ENCODE assay signal across 9 mouse cellular contexts in genomic region chr10:84755786-84756203, GRCm38 (mm10). TPM values are rescaled to one million over a fixed set of nuclear protein-coding genes. Genes with fewer than 3 reads are reported as not detected.
A peak's percentile ranks its signal among the peaks of the same experiment; 100 is the strongest.
DNase-seq lines count a peak whose midpoint lies in the region; ATAC-seq lines count a peak whose summit lies in the region.
"Had no signal": no experiment of that assay in that cellular context is flagged by ENCODE, and none has a peak within 500 bp of the region (broad histone marks: within the 10 kb centered on the region; RNA-seq: fewer than 3 reads in every experiment).

Gene Rfx4, plus strand, starts transcription at chr10:84756062.

- no peak for ATAC-seq in lung, embryonic 16.5 days (ENCODE audit: low read depth)
- peak; percentile 69 for ATAC-seq in neural tube, embryonic 11.5 days (ENCODE audit: insufficient read depth, low FRiP score, low TSS enrichment)

- DNase-seq in cerebellum, postnatal 10 days: peak; percentile 38 to 40
- no peak for DNase-seq in cerebellum, adult 9-10 months
- no peak for DNase-seq in lung, postnatal 10 days
- peak in 1 of 2 experiments; percentile 64 for DNase-seq in layer of hippocampus, postnatal 14 days (ENCODE audit: low spot score in 2 of 2)
- peak; percentile 88 for DNase-seq in neural tube, embryonic 11.5 days (ENCODE audit: low spot score)
- no peak for DNase-seq in adrenal gland, postnatal 10 days
- DNase-seq in spleen, postnatal 14 days (ENCODE audit: low spot score in 2 of 2): no peak

- peak within 1 kb of the TSS; percentile 38 for H3K4me3 ChIP-seq in lung, embryonic 16.5 days (ENCODE audit: low read length)
- H3K4me3 ChIP-seq in neural tube, embryonic 11.5 days (ENCODE audit: low read depth, low read length): peak within 1 kb of the TSS; percentile 56

- no peaks in the 10 kb centered on the region for H3K9me3 ChIP-seq in lung, embryonic 16.5 days (ENCODE audit: control insufficient read depth, low read length)
- no peaks in the 10 kb centered on the region for H3K9me3 ChIP-seq in neural tube, embryonic 11.5 days (ENCODE audit: control insufficient read depth, low read length)

- peaks cover 88% of the 10 kb centered on the region for H3K27me3 ChIP-seq in lung, embryonic 16.5 days (ENCODE audit: control insufficient read depth, insufficient read depth, low read depth, low read length)
- H3K27me3 ChIP-seq in neural tube, embryonic 11.5 days (ENCODE audit: control insufficient read depth, insufficient read depth, low read length): peaks cover 41% of the 10 kb centered on the region

- H3K9ac ChIP-seq in lung, embryonic 16.5 days (ENCODE audit: low read length): no peak within 1 kb of the TSS
- peak within 1 kb of the TSS; percentile 62 for H3K9ac ChIP-seq in neural tube, embryonic 11.5 days (ENCODE audit: low read length)

- 2% methylated on average over 24 of the region's 24 CpGs for WGBS in lung, embryonic 16.5 days
- under 1% methylated on average over 24 of the region's 24 CpGs for WGBS in neural tube, embryonic 11.5 days

- peaks cover 20% of the 10 kb centered on the region for H3K4me1 ChIP-seq in lung, embryonic 16.5 days (replicated peaks; ENCODE audit: control insufficient read depth, insufficient read depth, low read length)
- peaks cover 18% of the 10 kb centered on the region for H3K4me1 ChIP-seq in neural tube, embryonic 11.5 days (ENCODE audit: control insufficient read depth, insufficient read depth, low read length)

- H3K4me2 ChIP-seq in lung, embryonic 16.5 days (ENCODE audit: low read depth, low read length): peak within 1 kb of the TSS; percentile 53
- peak within 1 kb of the TSS; percentile 76 for H3K4me2 ChIP-seq in neural tube, embryonic 11.5 days (ENCODE audit: low read depth)

- H3K36me3 ChIP-seq in lung, embryonic 16.5 days (ENCODE audit: control insufficient read depth, insufficient read depth, low read length): no peaks in the 10 kb centered on the region
- H3K36me3 ChIP-seq in neural tube, embryonic 11.5 days (ENCODE audit: control insufficient read depth, insufficient read depth, low read length): no peaks in the 10 kb centered on the region

- no peak within 1 kb of the TSS for H3K27ac ChIP-seq in lung, embryonic 16.5 days (ENCODE audit: low read length)
- H3K27ac ChIP-seq in neural tube, embryonic 11.5 days (ENCODE audit: low read depth, low read length): peak within 1 kb of the TSS; percentile 96

RNA-seq across cellular contexts. Expression of gene Rfx4, which starts in this region (rescaled TPM):
- polyA plus RNA-seq in lung, embryonic 16.5 days (2015; fragmentation: Nextera tagmentation; extraction: Ambion mirVana): 0.06 TPM in 1 of 2 replicates, not detected in the other
- total RNA-seq in layer of hippocampus, postnatal 14 days (2021): 10 to 100 TPM; 13.1 to 15.4 TPM
- polyA plus RNA-seq in neural tube, embryonic 11.5 days (2014; fragmentation: Nextera tagmentation; extraction: Ambion mirVana): 56.3 and 62.9 TPM in 2 replicates
- total RNA-seq in adrenal gland, postnatal 10 days (2021): under 1 TPM; 0.39 to 0.51 TPM
- total RNA-seq: common myeloid progenitor, adult 5-6 weeks had no signal

Comparison
In these comparisons a context has a peak if more than half of its experiments do, and no peak if none do; other contexts are left out.
1. RNA of gene Rfx4 (total RNA-seq): 13.1 to 15.4 TPM in layer of hippocampus, postnatal 14 days; 0.39 to 0.51 TPM in adrenal gland, postnatal 10 days; every median in the first group is over 4 times any median in the second.
2. RNA of gene Rfx4 (polyA plus RNA-seq): 56.3 to 62.9 TPM in neural tube, embryonic 11.5 days; 0.06 TPM in lung, embryonic 16.5 days; every median in the first group is over 10 times any median in the second.
3. DNase-seq: peak in cerebellum, postnatal 10 days (2 of 2) and neural tube, embryonic 11.5 days (single experiment); none in cerebellum, adult 9-10 months (single experiment), lung, postnatal 10 days (single experiment), adrenal gland, postnatal 10 days (single experiment) and spleen, postnatal 14 days (0 of 2).